In genomic region chr13:30726879-30727278, GRCm38 (mm10) we compare ENCODE assay signal across 26 mouse cellular contexts. TPM values are rescaled to one million over a fixed set of nuclear protein-coding genes. Genes with fewer than 3 reads are reported as not detected.
"Had no signal": no experiment of that assay in that cellular context is flagged by ENCODE, and none has a peak within 500 bp of the region (broad histone marks: within the 10 kb centered on the region; RNA-seq: fewer than 3 reads in every experiment).

No protein-coding gene starts in this region.

- DNase-seq: gastrocnemius, postnatal 14 days; gastrocnemius, postnatal 36 days; heart, adult 2 months; heart, postnatal 10 days; heart, postnatal 4 days; kidney, adult 11 months; kidney, adult 2 months; kidney, adult 9 months; kidney, postnatal 14 days; kidney, postnatal 36 days; layer of hippocampus, adult 9-11 months; layer of hippocampus, postnatal 36 days; left cerebral cortex, postnatal 4 days had no signal

- H3K27ac ChIP-seq: heart, adult 2 months; hindbrain, embryonic 10.5 days; hindbrain, embryonic 12.5 days; hindbrain, embryonic 14.5 days; kidney, embryonic 15.5 days; kidney, postnatal 0 days; limb, embryonic 13.5 days; limb, embryonic 15.5 days; liver, embryonic 12.5 days; liver, embryonic 14.5 days had no signal

- H3K36me3 ChIP-seq: heart, embryonic 12.5 days; hindbrain, embryonic 10.5 days; hindbrain, embryonic 12.5 days; kidney, embryonic 15.5 days; limb, embryonic 13.5 days; limb, embryonic 15.5 days; liver, embryonic 12.5 days had no signal

- H3K4me3 ChIP-seq: heart, adult 2 months; heart, embryonic 12.5 days; hindbrain, embryonic 10.5 days; hindbrain, embryonic 12.5 days; kidney, embryonic 15.5 days; limb, embryonic 13.5 days; limb, embryonic 15.5 days; liver, embryonic 12.5 days had no signal

- H3K4me2 ChIP-seq: heart, embryonic 12.5 days; hindbrain, embryonic 12.5 days; hindbrain, embryonic 14.5 days; kidney, embryonic 15.5 days; limb, embryonic 13.5 days; limb, embryonic 15.5 days; liver, embryonic 12.5 days had no signal

- H3K4me1 ChIP-seq: limb, embryonic 15.5 days; liver, embryonic 12.5 days had no signal

- H3K9ac ChIP-seq: heart, embryonic 12.5 days; hindbrain, embryonic 12.5 days; hindbrain, embryonic 14.5 days; kidney, embryonic 15.5 days; limb, embryonic 13.5 days; limb, embryonic 15.5 days; liver, embryonic 12.5 days; liver, embryonic 14.5 days had no signal

- H3K9me3 ChIP-seq: heart, embryonic 12.5 days; hindbrain, embryonic 10.5 days; hindbrain, embryonic 12.5 days; kidney, embryonic 15.5 days; limb, embryonic 13.5 days; limb, embryonic 15.5 days; liver, embryonic 12.5 days had no signal

- ATAC-seq: hindbrain, embryonic 16.5 days; intestine, embryonic 16.5 days; liver, embryonic 12.5 days had no signal

- H3K27me3 ChIP-seq: heart, embryonic 12.5 days; hindbrain, embryonic 12.5 days; kidney, embryonic 15.5 days; limb, embryonic 13.5 days; limb, embryonic 15.5 days had no signal

RNA-seq across cellular contexts. Expression of gene Irf4, which starts 22.1 kb away (rescaled TPM):
- polyA plus RNA-seq: hindbrain, embryonic 10.5 days; limb, embryonic 11.5 days; liver, embryonic 12.5 days had no signal
